Mouse (Mus musculus) ES-E14 (cell line): Measurements from ENCODE around the gene Gucy2f.

Source experiments
- MAFK ChIP-seq: IDR thresholded peaks from 2 replicates; pipeline ENCODE4 v1.6.1; 2014; ENCODE audit warnings: mild to moderate bottlenecking, low read depth, low read length, inconsistent platforms; ENCODE audit not compliant: insufficient read depth
- ZC3H11A ChIP-seq: IDR thresholded peaks from 2 replicates; pipeline ENCODE4 v1.6.1; 2012; ENCODE audit warnings: low read depth, mild to moderate bottlenecking, inconsistent platforms, low read length, borderline replicate concordance

GRCm38 (mm10) chrX:142195551-142195950, 1.2 kb downstream of the Gucy2f start:
- TF ChIP-seq MAFK (no peak), ZC3H11A (no peak)
